Mouse (Mus musculus): Measurements from ENCODE around the gene Ccn1. TPM values are rescaled to one million over a fixed set of nuclear protein-coding genes. Genes with fewer than 3 reads are reported as not detected.

The Ccn1 gene
- polyA plus RNA-seq, 1 experiment = 8.1 TPM

GRCm38 (mm10) chr3:145627830-145628229 is 22.0 kb downstream of the Ccn1 start:
- H3K4me3 ChIP-seq (ENCODE audit: control insufficient read depth, insufficient read depth, low read length) = no peak overlapping the region
- TF ChIP-seq CTCF (IDR thresholded peaks at IDR 0.05; ENCODE audit: borderline replicate concordance, control insufficient read depth, extremely low read depth, insufficient read depth, low read length, poor library complexity) (no peak), POLR2A (IDR thresholded peaks at IDR 0.05; ENCODE audit: control insufficient read depth, extremely low read depth, insufficient read depth, low read length, poor library complexity) (no peak)
- 90% methylated on average over 3 of the region's 3 CpGs for WGBS
- no peaks in the 10 kb centered on the region for H3K27me3 ChIP-seq (ENCODE audit: control insufficient read depth, insufficient read depth, low read length)
- DNase-seq = no peak
- H3K36me3 ChIP-seq (ENCODE audit: control insufficient read depth, insufficient read depth, low read length) = no peaks in the 10 kb centered on the region
- no peak overlapping the region for H3K27ac ChIP-seq (ENCODE audit: control insufficient read depth, insufficient read depth, low read length)
- no peaks in the 10 kb centered on the region for H3K4me1 ChIP-seq (replicated peaks; ENCODE audit: control insufficient read depth, insufficient read depth, low read length)

GRCm38 (mm10) chr3:145626063-145626462 is 23.7 kb downstream of the Ccn1 start:
- H3K4me1 ChIP-seq (replicated peaks; ENCODE audit: control insufficient read depth, insufficient read depth, low read length) = no peaks in the 10 kb centered on the region
- TF ChIP-seq CTCF (IDR thresholded peaks at IDR 0.05; ENCODE audit: borderline replicate concordance, control insufficient read depth, extremely low read depth, insufficient read depth, low read length, poor library complexity) = no peak
- no peak for TF ChIP-seq POLR2A (IDR thresholded peaks at IDR 0.05; ENCODE audit: control insufficient read depth, extremely low read depth, insufficient read depth, low read length, poor library complexity)
- WGBS = 100% methylated on average over 1 of the region's 1 CpGs
- H3K4me3 ChIP-seq (ENCODE audit: control insufficient read depth, insufficient read depth, low read length) = no peak overlapping the region
- H3K36me3 ChIP-seq (ENCODE audit: control insufficient read depth, insufficient read depth, low read length) = no peaks in the 10 kb centered on the region
- DNase-seq = no peak
- no peak overlapping the region for H3K27ac ChIP-seq (ENCODE audit: control insufficient read depth, insufficient read depth, low read length)
- H3K27me3 ChIP-seq (ENCODE audit: control insufficient read depth, insufficient read depth, low read length) = no peaks in the 10 kb centered on the region

- H3K4me3 ChIP-seq (ENCODE audit: control insufficient read depth, insufficient read depth, low read length) = no peak overlapping the region
- no peak for DNase-seq
- 90% methylated on average over 9 of the region's 9 CpGs for WGBS
- no peak overlapping the region for H3K27ac ChIP-seq (ENCODE audit: control insufficient read depth, insufficient read depth, low read length)
- H3K4me1 ChIP-seq (replicated peaks; ENCODE audit: control insufficient read depth, insufficient read depth, low read length) = no peaks in the 10 kb centered on the region
- H3K27me3 ChIP-seq (ENCODE audit: control insufficient read depth, insufficient read depth, low read length) = no peaks in the 10 kb centered on the region
- H3K36me3 ChIP-seq (ENCODE audit: control insufficient read depth, insufficient read depth, low read length) = no peaks in the 10 kb centered on the region
- TF ChIP-seq POLR2A (IDR thresholded peaks at IDR 0.05; ENCODE audit: control insufficient read depth, extremely low read depth, insufficient read depth, low read length, poor library complexity) = no peak
- no peak for TF ChIP-seq CTCF (IDR thresholded peaks at IDR 0.05; ENCODE audit: borderline replicate concordance, control insufficient read depth, extremely low read depth, insufficient read depth, low read length, poor library complexity)
These were observed 24.2 kb downstream of the Ccn1 start for GRCm38 (mm10) chr3:145625546-145625945.

GRCm38 (mm10) chr3:145624786-145625185 is 25.0 kb downstream of the Ccn1 start:
- 86% methylated on average over 4 of the region's 4 CpGs for WGBS
- TF ChIP-seq CTCF (IDR thresholded peaks at IDR 0.05; ENCODE audit: borderline replicate concordance, control insufficient read depth, extremely low read depth, insufficient read depth, low read length, poor library complexity) (no peak), POLR2A (IDR thresholded peaks at IDR 0.05; ENCODE audit: control insufficient read depth, extremely low read depth, insufficient read depth, low read length, poor library complexity) (no peak)
- no peak for DNase-seq
- H3K4me1 ChIP-seq (replicated peaks; ENCODE audit: control insufficient read depth, insufficient read depth, low read length) = no peaks in the 10 kb centered on the region
- no peaks in the 10 kb centered on the region for H3K27me3 ChIP-seq (ENCODE audit: control insufficient read depth, insufficient read depth, low read length)
- H3K4me3 ChIP-seq (ENCODE audit: control insufficient read depth, insufficient read depth, low read length) = no peak overlapping the region
- H3K27ac ChIP-seq (ENCODE audit: control insufficient read depth, insufficient read depth, low read length) = no peak overlapping the region
- no peaks in the 10 kb centered on the region for H3K36me3 ChIP-seq (ENCODE audit: control insufficient read depth, insufficient read depth, low read length)

GRCm38 (mm10) chr3:145623047-145623446 is 26.7 kb downstream of the Ccn1 start:
- H3K4me1 ChIP-seq (replicated peaks; ENCODE audit: control insufficient read depth, insufficient read depth, low read length) = no peaks in the 10 kb centered on the region

GRCm38 (mm10) chr3:145621209-145621608 is 28.6 kb downstream of the Ccn1 start:
- WGBS = 93% methylated on average over 4 of the region's 4 CpGs
- TF ChIP-seq POLR2A (IDR thresholded peaks at IDR 0.05; ENCODE audit: control insufficient read depth, extremely low read depth, insufficient read depth, low read length, poor library complexity) (no peak), CTCF (IDR thresholded peaks at IDR 0.05; ENCODE audit: borderline replicate concordance, control insufficient read depth, extremely low read depth, insufficient read depth, low read length, poor library complexity) (no peak)
- DNase-seq = no peak
- Histone ChIP-seq H3K27ac (ENCODE audit: control insufficient read depth, insufficient read depth, low read length) (no peak overlapping the region), H3K4me3 (ENCODE audit: control insufficient read depth, insufficient read depth, low read length) (no peak overlapping the region), H3K27me3 (ENCODE audit: control insufficient read depth, insufficient read depth, low read length) (no peaks in the 10 kb centered on the region; the same call in 1 of the 2 replicates), H3K4me1 (replicated peaks; ENCODE audit: control insufficient read depth, insufficient read depth, low read length) (no peaks in the 10 kb centered on the region), H3K36me3 (ENCODE audit: control insufficient read depth, insufficient read depth, low read length) (no peaks in the 10 kb centered on the region)

More at GRCm38 (mm10) chr3:145623047-145623446, 26.7 kb downstream of the Ccn1 start:
- H3K36me3 ChIP-seq (ENCODE audit: control insufficient read depth, insufficient read depth, low read length) = no peaks in the 10 kb centered on the region
- TF ChIP-seq CTCF (IDR thresholded peaks at IDR 0.05; ENCODE audit: borderline replicate concordance, control insufficient read depth, extremely low read depth, insufficient read depth, low read length, poor library complexity) = no peak
- TF ChIP-seq POLR2A (IDR thresholded peaks at IDR 0.05; ENCODE audit: control insufficient read depth, extremely low read depth, insufficient read depth, low read length, poor library complexity) = no peak
- 90% methylated on average over 12 of the region's 12 CpGs for WGBS
- no peak overlapping the region for H3K27ac ChIP-seq (ENCODE audit: control insufficient read depth, insufficient read depth, low read length)
- no peak for DNase-seq
- no peak overlapping the region for H3K4me3 ChIP-seq (ENCODE audit: control insufficient read depth, insufficient read depth, low read length)
- H3K27me3 ChIP-seq (ENCODE audit: control insufficient read depth, insufficient read depth, low read length) = no peaks in the 10 kb centered on the region; the same call in 1 of the 2 replicates

All from thymus, adult 2 months (tissue).